Mouse (Mus musculus) heart, embryonic 14.5 days (tissue): ENCODE data around the gene Lrig1. TPM values are rescaled to one million over a fixed set of nuclear protein-coding genes. Genes with fewer than 3 reads are reported as not detected.

Source experiments
- ATAC-seq: fragments of 200-750 bp; cut with Nextera tagmentation; 2 replicates; pipeline ENCODE4 v1.8.0; 2017; ENCODE audit warnings: low read depth, moderate TSS enrichment; ENCODE audit not compliant: insufficient number of reproducible peaks, insufficient read depth, low FRiP score
- H3K27ac ChIP-seq, 2 experiments: fragments of 200-500 bp in 1 of 2; fragments of 300-500 bp in 1 of 2; sonication (generic) in 1 of 2; replicated peaks in 1 of 2; 2 replicates each; pipeline ENCODE4 v1.5.1; 2012 to 2014; ENCODE audit warnings: low read depth in 2 of 2, low read length in 2 of 2, control low read depth in 1 of 2, mild to moderate bottlenecking in 1 of 2, mixed read lengths in 1 of 2; ENCODE audit not compliant: control insufficient read depth in 1 of 2, insufficient read depth in 1 of 2
- H3K27me3 ChIP-seq: fragments of 300-500 bp; sonication (generic); 2 replicates; pipeline ENCODE4 v1.6.1; 2014; ENCODE audit warnings: mild to moderate bottlenecking, low read length, control low read depth; ENCODE audit not compliant: control insufficient read depth, insufficient read depth
- H3K36me3 ChIP-seq: fragments of 300-500 bp; sonication (generic); 2 replicates; pipeline ENCODE4 v1.6.1; 2014; ENCODE audit warnings: mild to moderate bottlenecking, control low read depth, low read length, mixed read lengths; ENCODE audit not compliant: control insufficient read depth, insufficient read depth
- H3K4me1 ChIP-seq, 2 experiments: fragments of 200-500 bp in 1 of 2; fragments of 300-500 bp in 1 of 2; sonication (generic) in 1 of 2; 2 replicates each; pipeline ENCODE4 v1.6.1; 2012 to 2014; ENCODE audit warnings: low read length in 2 of 2, control low read depth in 1 of 2, mixed read lengths in 1 of 2; ENCODE audit not compliant: control insufficient read depth in 2 of 2, insufficient read depth in 2 of 2
- H3K4me2 ChIP-seq: fragments of 300-500 bp; sonication (generic); 2 replicates; pipeline ENCODE4 v1.6.1; 2014; ENCODE audit warnings: mild to moderate bottlenecking, low read length
- H3K4me3 ChIP-seq, 2 experiments: fragments of 200-500 bp in 1 of 2; fragments of 300-500 bp in 1 of 2; sonication (generic) in 1 of 2; 2 replicates each; pipeline ENCODE4 v1.5.1; 2012 to 2014; ENCODE audit warnings: low read length in 2 of 2, mild to moderate bottlenecking in 2 of 2, control low read depth in 1 of 2, low read depth in 1 of 2, moderate library complexity in 1 of 2; ENCODE audit not compliant: control insufficient read depth in 1 of 2, insufficient read depth in 1 of 2
- H3K9ac ChIP-seq: fragments of 300-500 bp; sonication (generic); 2 replicates; pipeline ENCODE4 v1.6.1; 2014; ENCODE audit warnings: mild to moderate bottlenecking, low read length
- H3K9me3 ChIP-seq: fragments of 300-500 bp; sonication (generic); 2 replicates; pipeline ENCODE4 v1.6.1; 2016; ENCODE audit warnings: low read length, control low read depth; ENCODE audit not compliant: control insufficient read depth
- WGBS: fragments of 180-500 bp; shearing (Covaris S2); extraction: QIAGEN DNeasy Blood & Tissue Kit; methylation state at CpG from one replicate; pipeline ENCODE4 v1.1.7; 2014; 5-methylcytosine and 5-hydroxymethylcytosine counted together
- polyA plus RNA-seq: library from polyadenylated mRNA; unstranded; fragments of >200 nt; fragmentation: Nextera tagmentation; extraction: Ambion mirVana; gene quantifications from 2 replicates; pipeline ENCODE4 v1.2.1, GENCODE M21; 2014

Gene Lrig1
- polyA plus RNA-seq, 1 experiment from 2014 or later, result 18.4 TPM

GRCm38 (mm10) chr6:94634274-94634673 lies 65.7 kb downstream of the Lrig1 start:
- WGBS, result 42% methylated on average over 4 of the region's 4 CpGs
- Histone ChIP-seq H3K4me1 (peaks cover 25 to 32% of the 10 kb centered on the region in 2 experiments), H3K4me3 (no peak overlapping the region), H3K4me2 (no peak overlapping the region), H3K27me3 (no peaks in the 10 kb centered on the region), H3K27ac (no peak overlapping the region), H3K9ac (no peak overlapping the region), H3K36me3 (peaks cover 5% of the 10 kb centered on the region; the same call in 1 of the 2 replicates), H3K9me3 (no peaks in the 10 kb centered on the region)
- ATAC-seq, result no peak

GRCm38 (mm10) chr6:94631779-94632082 lies 68.2 kb downstream of the Lrig1 start:
- Histone ChIP-seq H3K27me3 (no peaks in the 10 kb centered on the region), H3K4me1 (peaks cover 18 to 23% of the 10 kb centered on the region in 2 experiments), H3K4me3 (no peak overlapping the region), H3K27ac (no peak overlapping the region), H3K4me2 (no peak overlapping the region), H3K9ac (no peak overlapping the region; the same call in 1 of the 2 replicates), H3K36me3 (peaks cover 11% of the 10 kb centered on the region), H3K9me3 (no peaks in the 10 kb centered on the region)
- 89% methylated on average over 6 of the region's 6 CpGs for WGBS
- no peak for ATAC-seq

GRCm38 (mm10) chr6:94631051-94631778 lies 68.7 kb downstream of the Lrig1 start:
- Histone ChIP-seq H3K9me3 (no peaks in the 10 kb centered on the region), H3K27me3 (no peaks in the 10 kb centered on the region), H3K27ac (no peak overlapping the region), H3K9ac (no peak overlapping the region; the same call in 1 of the 2 replicates), H3K4me2 (no peak overlapping the region), H3K4me1 (peaks cover 19 to 23% of the 10 kb centered on the region in 2 experiments), H3K4me3 (no peak overlapping the region), H3K36me3 (peaks cover 14% of the 10 kb centered on the region)
- WGBS, result 79% methylated on average over 7 of the region's 7 CpGs
- no peak for ATAC-seq

- Histone ChIP-seq H3K36me3 (peaks cover 38% of the 10 kb centered on the region), H3K9ac (no peak overlapping the region), H3K27me3 (no peaks in the 10 kb centered on the region), H3K4me3 (no peak overlapping the region), H3K4me1 (peaks cover 10 to 18% of the 10 kb centered on the region in 2 experiments; a peak in 3 of 4 replicates), H3K9me3 (no peaks in the 10 kb centered on the region), H3K4me2 (no peak overlapping the region), H3K27ac (no peak overlapping the region)
- ATAC-seq, result no peak
- 73% methylated on average over 6 of the region's 6 CpGs for WGBS
Measured at GRCm38 (mm10) chr6:94628787-94629186, 71.2 kb downstream of the Lrig1 start.

- Histone ChIP-seq H3K9ac (no peak overlapping the region), H3K27me3 (no peaks in the 10 kb centered on the region), H3K9me3 (no peaks in the 10 kb centered on the region), H3K4me2 (no peak overlapping the region), H3K27ac (no peak overlapping the region), H3K4me3 (no peak overlapping the region), H3K4me1 (peaks cover 10 to 18% of the 10 kb centered on the region in 2 experiments; a peak in 3 of 4 replicates), H3K36me3 (peaks cover 45% of the 10 kb centered on the region)
- 63% methylated on average over 15 of the region's 15 CpGs for WGBS
- ATAC-seq, result no peak
Measured at GRCm38 (mm10) chr6:94627714-94628595, 72.0 kb downstream of the Lrig1 start.

- 44% methylated on average over 2 of the region's 2 CpGs for WGBS
- ATAC-seq, result no peak
- Histone ChIP-seq H3K9ac (no peak overlapping the region), H3K9me3 (no peaks in the 10 kb centered on the region), H3K4me2 (no peak overlapping the region), H3K4me1 (peaks cover 10 to 15% of the 10 kb centered on the region in 2 experiments; a peak in 3 of 4 replicates), H3K27me3 (no peaks in the 10 kb centered on the region), H3K36me3 (peaks cover 57% of the 10 kb centered on the region), H3K4me3 (no peak overlapping the region), H3K27ac (no peak overlapping the region)
Measured at GRCm38 (mm10) chr6:94626807-94627206, 73.2 kb downstream of the Lrig1 start.

- WGBS, result 63% methylated on average over 5 of the region's 5 CpGs
- H3K27ac ChIP-seq, result no peak overlapping the region
- no peak overlapping the region for H3K4me3 ChIP-seq
- no peak overlapping the region for H3K9ac ChIP-seq
- no peak for ATAC-seq
- H3K9me3 ChIP-seq, result no peaks in the 10 kb centered on the region
- H3K27me3 ChIP-seq, result no peaks in the 10 kb centered on the region
- H3K4me1 ChIP-seq, result peaks cover 15 to 19% of the 10 kb centered on the region in 2 experiments; a peak in 3 of 4 replicates
- H3K36me3 ChIP-seq, result peaks cover 64% of the 10 kb centered on the region
- no peak overlapping the region for H3K4me2 ChIP-seq
Measured at GRCm38 (mm10) chr6:94625896-94626295, 74.1 kb downstream of the Lrig1 start.
